Mouse (Mus musculus) C2C12 (cell line): ENCODE results near the gene 4930432K21Rik.

Experiments used
- CEBPB ChIP-seq: IDR thresholded peaks from one replicate; pipeline ENCODE4 v1.6.1; 2011; ENCODE audit warnings: low read depth, mild to moderate bottlenecking, control low read depth, moderate library complexity
- CTCF ChIP-seq: IDR thresholded peaks from one replicate; pipeline ENCODE4 v1.5.1; 2011; ENCODE audit not compliant: control insufficient read depth, insufficient read depth, insufficient read length
- MAX ChIP-seq: IDR thresholded peaks from one replicate; pipeline ENCODE4 v1.6.1; 2011; ENCODE audit warnings: mild to moderate bottlenecking, control low read depth
- MYOD1 ChIP-seq: IDR thresholded peaks from one replicate; pipeline ENCODE4 v1.6.1; 2011; ENCODE audit warnings: low read depth; ENCODE audit not compliant: control insufficient read depth, insufficient read length
- USF1 ChIP-seq: IDR thresholded peaks from one replicate; pipeline ENCODE4 v1.6.1; 2011; ENCODE audit warnings: low read depth, mild to moderate bottlenecking, control low read depth, moderate library complexity

DNA sequence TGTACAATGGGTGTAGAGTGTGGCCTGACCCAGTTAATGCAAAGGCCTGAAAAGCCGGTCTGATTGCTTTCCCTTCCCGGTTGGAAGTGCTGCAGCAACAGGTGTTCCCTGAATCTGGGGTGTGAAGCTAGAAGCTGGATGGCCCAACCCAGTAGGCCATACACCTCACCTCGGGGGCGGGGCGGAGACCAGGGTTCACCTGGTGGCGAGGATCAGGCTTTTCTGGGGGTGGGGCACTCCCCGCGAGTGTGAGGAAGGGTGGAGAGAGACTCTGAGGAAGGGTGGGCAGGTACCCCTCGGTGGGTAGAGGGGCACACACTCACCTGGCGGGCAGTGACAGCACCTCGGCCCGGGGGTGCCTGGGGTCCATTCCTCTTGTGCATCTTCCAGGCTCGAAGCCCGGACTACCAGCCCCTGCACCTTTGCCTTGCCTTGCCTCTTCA, 480 bp upstream of the 4930432K21Rik start:
- TF ChIP-seq CTCF (no peak), CEBPB (no peak), USF1 (no peak), MYOD1 (no peak), MAX (no peak)
